9 mouse cellular contexts compared by ENCODE assay signal in genomic region chr1:90842789-90843587, GRCm38 (mm10). TPM values are rescaled to one million over a fixed set of nuclear protein-coding genes. Genes with fewer than 3 reads are reported as not detected.
DNase-seq lines count a peak whose midpoint lies in the region; ATAC-seq and TF ChIP-seq lines count a peak whose summit lies in the region.
"Had no signal": no experiment of that assay in that cellular context is flagged by ENCODE, and none has a peak within 500 bp of the region (broad histone marks: within the 10 kb centered on the region; RNA-seq: fewer than 3 reads in every experiment).

No protein-coding gene starts in this region.

- no peak for ATAC-seq in hindbrain, embryonic 12.5 days (ENCODE audit: low FRiP score)
- no peak for ATAC-seq in hindbrain, postnatal 0 days
- no peak for ATAC-seq in embryonic facial prominence, embryonic 11.5 days (replicated peaks; ENCODE audit: insufficient number of reproducible peaks, low FRiP score, low TSS enrichment, low read depth)
- ATAC-seq in heart, embryonic 16.5 days (replicated peaks; ENCODE audit: extremely low read depth, insufficient read depth, low FRiP score): no peak
- no peak for ATAC-seq in lung, embryonic 16.5 days (ENCODE audit: low read depth)

- H3K9me3 ChIP-seq in hindbrain, embryonic 12.5 days (replicated peaks): no peaks in the 10 kb centered on the region
- H3K9me3 ChIP-seq in hindbrain, postnatal 0 days (ENCODE audit: low read length): no peaks in the 10 kb centered on the region
- H3K9me3 ChIP-seq in embryonic facial prominence, embryonic 11.5 days (replicated peaks; ENCODE audit: control insufficient read depth, low read length): no peaks in the 10 kb centered on the region
- H3K9me3 ChIP-seq in heart, embryonic 16.5 days (replicated peaks; ENCODE audit: control insufficient read depth, low read length): no peaks in the 10 kb centered on the region
- no peaks in the 10 kb centered on the region for H3K9me3 ChIP-seq in lung, embryonic 16.5 days (ENCODE audit: control insufficient read depth, low read length)

- H3K4me2 ChIP-seq in hindbrain, embryonic 12.5 days (replicated peaks): peak overlapping the region; percentile 38
- no peak overlapping the region for H3K4me2 ChIP-seq in hindbrain, postnatal 0 days (ENCODE audit: low read depth, low read length)
- peak overlapping the region; percentile 44 for H3K4me2 ChIP-seq in embryonic facial prominence, embryonic 11.5 days (ENCODE audit: low read depth, low read length)
- peak overlapping the region; percentile 52 for H3K4me2 ChIP-seq in heart, embryonic 16.5 days (ENCODE audit: low read depth, low read length)
- H3K4me2 ChIP-seq in lung, embryonic 16.5 days (ENCODE audit: low read depth, low read length): peak overlapping the region; percentile 60

- WGBS in hindbrain, embryonic 12.5 days: 72% methylated on average over 9 of the region's 9 CpGs
- WGBS in hindbrain, postnatal 0 days: 82% methylated on average over 9 of the region's 9 CpGs
- WGBS in embryonic facial prominence, embryonic 11.5 days: 77% methylated on average over 9 of the region's 9 CpGs
- 60% methylated on average over 9 of the region's 9 CpGs for WGBS in heart, embryonic 16.5 days
- WGBS in lung, embryonic 16.5 days: 54% methylated on average over 9 of the region's 9 CpGs

- peak overlapping the region; percentile 19 for H3K4me3 ChIP-seq in hindbrain, embryonic 12.5 days
- no peak overlapping the region for H3K4me3 ChIP-seq in hindbrain, postnatal 0 days (ENCODE audit: low read length)
- peak overlapping the region; percentile 21 for H3K4me3 ChIP-seq in embryonic facial prominence, embryonic 11.5 days (ENCODE audit: low read depth, low read length)
- peak overlapping the region; percentile 45 for H3K4me3 ChIP-seq in heart, embryonic 16.5 days (ENCODE audit: low read length)
- peak overlapping the region; percentile 48 for H3K4me3 ChIP-seq in lung, embryonic 16.5 days (ENCODE audit: low read length)

- H3K27me3 ChIP-seq in hindbrain, embryonic 12.5 days: no peaks in the 10 kb centered on the region
- H3K27me3 ChIP-seq in hindbrain, postnatal 0 days (ENCODE audit: insufficient read depth, low read length): no peaks in the 10 kb centered on the region
- H3K27me3 ChIP-seq in embryonic facial prominence, embryonic 11.5 days (ENCODE audit: control insufficient read depth, insufficient read depth, low read length): no peaks in the 10 kb centered on the region
- H3K27me3 ChIP-seq in heart, embryonic 16.5 days (ENCODE audit: control insufficient read depth, insufficient read depth, low read length): no peaks in the 10 kb centered on the region
- no peaks in the 10 kb centered on the region for H3K27me3 ChIP-seq in lung, embryonic 16.5 days (ENCODE audit: control insufficient read depth, insufficient read depth, low read depth, low read length)

- TF ChIP-seq CTCF in hindbrain, postnatal 0 days (IDR thresholded peaks at IDR 0.05; ENCODE audit: low read depth): no peak

- H3K27ac ChIP-seq in hindbrain, embryonic 12.5 days: no peak overlapping the region
- no peak overlapping the region for H3K27ac ChIP-seq in hindbrain, postnatal 0 days
- H3K27ac ChIP-seq in embryonic facial prominence, embryonic 11.5 days (replicated peaks; ENCODE audit: low read depth, low read length): no peak overlapping the region
- H3K27ac ChIP-seq in heart, embryonic 16.5 days (ENCODE audit: low read length): peak overlapping the region; percentile 56
- H3K27ac ChIP-seq in lung, embryonic 16.5 days (ENCODE audit: low read length): peak overlapping the region; percentile 75

- no peak for DNase-seq in hindbrain, postnatal 0 days (ENCODE audit: low spot score)
- DNase-seq in embryonic facial prominence, embryonic 11.5 days (ENCODE audit: low spot score): no peak
- DNase-seq in layer of hippocampus, postnatal 36 days: no peak
- no peak for DNase-seq in right cerebral cortex, postnatal 4 days
- no peak for DNase-seq in urinary bladder, adult 2 months (ENCODE audit: low spot score)

- H3K9ac ChIP-seq in hindbrain, embryonic 12.5 days: no peak overlapping the region
- no peak overlapping the region for H3K9ac ChIP-seq in hindbrain, postnatal 0 days (replicated peaks; ENCODE audit: low read length)
- peak overlapping the region; percentile 54 for H3K9ac ChIP-seq in embryonic facial prominence, embryonic 11.5 days (replicated peaks; ENCODE audit: low read length)
- H3K9ac ChIP-seq in heart, embryonic 16.5 days (ENCODE audit: low read length): peak overlapping the region; percentile 65
- peak overlapping the region; percentile 65 for H3K9ac ChIP-seq in lung, embryonic 16.5 days (ENCODE audit: low read length)

- no peaks in the 10 kb centered on the region for H3K36me3 ChIP-seq in hindbrain, embryonic 12.5 days
- no peaks in the 10 kb centered on the region for H3K36me3 ChIP-seq in hindbrain, postnatal 0 days (ENCODE audit: insufficient read depth, low read length)
- H3K36me3 ChIP-seq in embryonic facial prominence, embryonic 11.5 days (replicated peaks; ENCODE audit: control insufficient read depth, insufficient read depth, low read depth, low read length): no peaks in the 10 kb centered on the region
- H3K36me3 ChIP-seq in heart, embryonic 16.5 days (ENCODE audit: control insufficient read depth, insufficient read depth): no peaks in the 10 kb centered on the region
- H3K36me3 ChIP-seq in lung, embryonic 16.5 days (ENCODE audit: control insufficient read depth, insufficient read depth, low read length): no peaks in the 10 kb centered on the region

- H3K4me1 ChIP-seq in hindbrain, embryonic 12.5 days: no peaks in the 10 kb centered on the region
- no peaks in the 10 kb centered on the region; the same call in 1 of the 2 replicates for H3K4me1 ChIP-seq in hindbrain, postnatal 0 days (ENCODE audit: insufficient read depth, low read length)
- H3K4me1 ChIP-seq in embryonic facial prominence, embryonic 11.5 days (ENCODE audit: control insufficient read depth, insufficient read depth, low read length): 0 out of 2 replicates have a peak, but pooled peaks cover 4% of the 10 kb centered on the region
- peaks cover 17% of the 10 kb centered on the region for H3K4me1 ChIP-seq in heart, embryonic 16.5 days (ENCODE audit: control insufficient read depth, insufficient read depth, low read length)
- H3K4me1 ChIP-seq in lung, embryonic 16.5 days (replicated peaks; ENCODE audit: control insufficient read depth, insufficient read depth, low read length): peaks cover 21% of the 10 kb centered on the region

RNA-seq across cellular contexts. Expression of gene Col6a3, which starts 0.8 kb away (rescaled TPM):
- polyA plus RNA-seq in hindbrain, embryonic 12.5 days (2016; fragmentation: Nextera tagmentation; extraction: Ambion mirVana): 22.6 and 32.1 TPM in 2 replicates
- total RNA-seq in hindbrain, postnatal 0 days (2014; rRNA removed): 15.9 and 19.2 TPM in 2 replicates
- 4.9 and 5.2 TPM in 2 replicates for polyA plus RNA-seq in hindbrain, postnatal 0 days (2015; fragmentation: Nextera tagmentation; extraction: Ambion mirVana)
- polyA plus RNA-seq in embryonic facial prominence, embryonic 11.5 days (2014; fragmentation: Nextera tagmentation; extraction: Ambion mirVana): 17.4 and 19.5 TPM in 2 replicates
- 29.4 and 35.2 TPM in 2 replicates for polyA plus RNA-seq in heart, embryonic 16.5 days (2015; fragmentation: Nextera tagmentation; extraction: Ambion mirVana)
- polyA plus RNA-seq in lung, embryonic 16.5 days (2015; fragmentation: Nextera tagmentation; extraction: Ambion mirVana): 107 and 119 TPM in 2 replicates
- total RNA-seq in layer of hippocampus, postnatal 36 days (2021): 1 to 10 TPM; 3.7 to 4.3 TPM
- polyA plus RNA-seq in urinary bladder, adult 2 months (2012; rRNA removed): 235 and 273 TPM in 2 replicates
- total RNA-seq: neutrophil, adult 5-6 weeks had no signal

Comparison
In these comparisons a context has a peak if more than half of its experiments do, and no peak if none do; other contexts are left out.
1. H3K27ac ChIP-seq: peak in heart, embryonic 16.5 days (single experiment) and lung, embryonic 16.5 days (single experiment); none in hindbrain, embryonic 12.5 days (single experiment), hindbrain, postnatal 0 days (single experiment) and embryonic facial prominence, embryonic 11.5 days (single experiment).
2. H3K9ac ChIP-seq: peak in embryonic facial prominence, embryonic 11.5 days (single experiment), heart, embryonic 16.5 days (single experiment) and lung, embryonic 16.5 days (single experiment); none in hindbrain, embryonic 12.5 days (single experiment) and hindbrain, postnatal 0 days (single experiment).